Mouse (Mus musculus): ENCODE measurements around the gene Dysf. TPM values are rescaled to one million over a fixed set of nuclear protein-coding genes. Genes with fewer than 3 reads are reported as not detected.
A peak's percentile ranks its signal among the peaks of the same experiment; 100 is the strongest.

Gene Dysf
- total and polyA plus RNA-seq, 2 experiments from 2014 or later: 1.4 to 1.7 TPM

DNA sequence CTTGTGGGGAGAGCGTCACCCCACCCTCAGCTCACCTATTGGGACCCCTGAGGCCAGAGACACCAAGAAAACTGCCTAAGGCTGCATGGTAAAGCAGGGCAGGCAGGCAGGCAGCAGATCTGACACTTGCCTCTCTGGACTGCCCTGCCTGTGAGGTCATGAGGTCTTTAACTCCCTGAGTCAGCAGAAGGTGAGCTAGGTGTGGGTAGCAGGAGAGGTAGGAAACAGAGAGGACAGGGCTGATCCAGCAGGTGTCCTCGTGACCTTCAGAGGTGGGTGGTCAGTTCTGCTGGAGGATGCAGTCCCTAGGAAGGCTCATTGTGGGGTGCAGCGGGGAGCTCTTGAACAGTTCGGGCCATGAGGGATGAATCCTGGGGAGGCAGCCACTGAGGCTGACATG is 219.8 kb downstream of the Dysf start:
- no peak for TF ChIP-seq CTCF (IDR thresholded peaks at IDR 0.05)
- Histone ChIP-seq H3K27ac (ENCODE audit: low read depth, low read length) (no peak overlapping the region), H3K36me3 (ENCODE audit: insufficient read depth, low read length) (no peaks in the 10 kb centered on the region), H3K4me1 (ENCODE audit: insufficient read depth, low read length) (no peaks in the 10 kb centered on the region), H3K9ac (replicated peaks; ENCODE audit: low read length, poor library complexity, severe bottlenecking) (no peak overlapping the region), H3K27me3 (ENCODE audit: insufficient read depth, low read length) (no peaks in the 10 kb centered on the region), H3K4me3 (ENCODE audit: low read depth, low read length) (no peak overlapping the region), H3K9me3 (ENCODE audit: low read length) (no peaks in the 10 kb centered on the region), H3K4me2 (ENCODE audit: low read depth, low read length, poor library complexity, severe bottlenecking) (no peak overlapping the region)
- 89% methylated on average over 4 of the region's 4 CpGs for WGBS
- DNase-seq (ENCODE audit: low spot score) (no peak), ATAC-seq (ENCODE audit: low FRiP score) (no peak)

DNA sequence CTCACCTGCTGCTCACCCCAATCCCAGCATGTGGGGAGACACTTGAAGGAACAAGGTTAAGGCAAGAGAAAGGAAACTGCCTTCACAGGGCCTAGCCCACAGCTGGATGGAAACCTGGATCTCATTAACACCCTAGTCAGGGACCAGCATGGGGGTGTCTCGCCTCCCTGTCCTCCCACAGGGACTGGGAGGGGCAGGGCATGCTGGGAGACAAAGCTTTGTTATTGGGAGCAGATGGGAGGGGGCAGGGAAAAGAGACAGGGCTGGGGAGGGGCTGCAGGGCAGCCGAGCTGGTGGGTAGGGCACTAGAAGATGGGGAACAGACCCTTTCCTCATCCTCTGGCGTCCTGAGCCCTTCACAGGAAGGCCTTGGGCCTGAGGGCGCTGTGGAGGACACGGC is 220.4 kb downstream of the Dysf start:
- ATAC-seq (ENCODE audit: low FRiP score): no peak
- H3K36me3 ChIP-seq (ENCODE audit: insufficient read depth, low read length): no peaks in the 10 kb centered on the region
- WGBS: 31% methylated on average over 5 of the region's 5 CpGs
- no peak overlapping the region for H3K4me3 ChIP-seq (ENCODE audit: low read depth, low read length)
- no peak overlapping the region for H3K4me2 ChIP-seq (ENCODE audit: low read depth, low read length, poor library complexity, severe bottlenecking)
- H3K9me3 ChIP-seq (ENCODE audit: low read length): no peaks in the 10 kb centered on the region
- no peaks in the 10 kb centered on the region for H3K4me1 ChIP-seq (ENCODE audit: insufficient read depth, low read length)
- no peaks in the 10 kb centered on the region for H3K27me3 ChIP-seq (ENCODE audit: insufficient read depth, low read length)
- no peak for TF ChIP-seq CTCF (IDR thresholded peaks at IDR 0.05)
- no peak overlapping the region for H3K27ac ChIP-seq (ENCODE audit: low read depth, low read length)
- no peak overlapping the region for H3K9ac ChIP-seq (replicated peaks; ENCODE audit: low read length, poor library complexity, severe bottlenecking)
- no peak for DNase-seq (ENCODE audit: low spot score)

DNA sequence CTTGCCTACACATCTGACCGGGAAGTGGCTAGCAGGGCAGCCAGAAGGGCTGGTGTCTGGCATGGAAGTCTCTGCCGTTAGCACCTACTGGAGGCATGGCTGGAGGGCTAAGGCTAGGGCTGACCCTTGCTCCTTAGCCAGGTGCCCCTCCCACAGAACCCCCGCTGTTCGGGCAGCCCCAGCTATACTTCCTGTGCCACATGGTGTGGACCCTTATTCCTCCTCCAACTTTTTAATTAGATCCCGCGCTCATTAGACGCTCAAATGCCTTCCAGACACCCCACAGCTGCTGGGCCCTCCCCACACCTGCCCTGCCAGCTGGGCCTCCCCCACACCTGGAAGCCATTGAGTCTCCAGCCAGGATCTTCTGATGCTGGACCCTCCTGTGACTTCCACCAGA is 221.3 kb downstream of the Dysf start:
- no peak for ATAC-seq (ENCODE audit: low FRiP score)
- 73% methylated on average over 7 of the region's 7 CpGs for WGBS
- no peaks in the 10 kb centered on the region for H3K9me3 ChIP-seq (ENCODE audit: low read length)

DNA sequence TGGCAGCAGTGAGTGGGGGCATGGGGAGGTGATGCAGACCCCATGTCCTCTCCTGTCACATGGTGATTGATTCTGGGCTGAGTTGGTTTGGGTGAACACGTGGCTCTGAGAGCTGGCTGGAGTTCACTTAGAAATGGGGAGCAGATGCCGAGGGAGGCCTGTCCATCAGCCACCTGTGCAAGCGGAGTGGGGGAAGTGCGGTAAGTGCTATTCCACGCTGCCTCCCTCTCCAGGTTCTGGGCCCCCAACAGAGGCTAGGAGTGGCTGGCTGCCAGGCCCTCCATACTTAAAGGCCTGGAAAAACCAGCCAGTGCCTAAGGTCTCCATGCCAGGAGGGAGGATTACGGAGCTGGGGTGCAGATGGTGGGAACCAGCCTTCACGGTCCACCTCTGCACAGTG is 222.7 kb downstream of the Dysf start:
- no peaks in the 10 kb centered on the region for H3K9me3 ChIP-seq (ENCODE audit: low read length)
- H3K4me2 ChIP-seq (ENCODE audit: low read depth, low read length, poor library complexity, severe bottlenecking): no peak overlapping the region
- H3K36me3 ChIP-seq (ENCODE audit: insufficient read depth, low read length): no peaks in the 10 kb centered on the region
- no peak overlapping the region for H3K4me3 ChIP-seq (ENCODE audit: low read depth, low read length)
- TF ChIP-seq CTCF (IDR thresholded peaks at IDR 0.05): no peak
- H3K9ac ChIP-seq (replicated peaks; ENCODE audit: low read length, poor library complexity, severe bottlenecking): no peak overlapping the region
- DNase-seq (ENCODE audit: low spot score) (peak; percentile 33), ATAC-seq (ENCODE audit: low FRiP score) (no peak)
- no peaks in the 10 kb centered on the region for H3K27me3 ChIP-seq (ENCODE audit: insufficient read depth, low read length)
- H3K27ac ChIP-seq (ENCODE audit: low read depth, low read length): no peak overlapping the region
- WGBS: 66% methylated on average over 7 of the region's 7 CpGs
- no peaks in the 10 kb centered on the region for H3K4me1 ChIP-seq (ENCODE audit: insufficient read depth, low read length)

More for the DNA sequence above, 221.3 kb downstream of the Dysf start:
- Histone ChIP-seq H3K9ac (replicated peaks; ENCODE audit: low read length, poor library complexity, severe bottlenecking) (no peak overlapping the region), H3K27me3 (ENCODE audit: insufficient read depth, low read length) (no peaks in the 10 kb centered on the region), H3K4me3 (ENCODE audit: low read depth, low read length) (no peak overlapping the region), H3K4me1 (ENCODE audit: insufficient read depth, low read length) (no peaks in the 10 kb centered on the region), H3K36me3 (ENCODE audit: insufficient read depth, low read length) (no peaks in the 10 kb centered on the region), H3K27ac (ENCODE audit: low read depth, low read length) (no peak overlapping the region), H3K4me2 (ENCODE audit: low read depth, low read length, poor library complexity, severe bottlenecking) (no peak overlapping the region)
- DNase-seq (ENCODE audit: low spot score): no peak
- no peak for TF ChIP-seq CTCF (IDR thresholded peaks at IDR 0.05)

DNA sequence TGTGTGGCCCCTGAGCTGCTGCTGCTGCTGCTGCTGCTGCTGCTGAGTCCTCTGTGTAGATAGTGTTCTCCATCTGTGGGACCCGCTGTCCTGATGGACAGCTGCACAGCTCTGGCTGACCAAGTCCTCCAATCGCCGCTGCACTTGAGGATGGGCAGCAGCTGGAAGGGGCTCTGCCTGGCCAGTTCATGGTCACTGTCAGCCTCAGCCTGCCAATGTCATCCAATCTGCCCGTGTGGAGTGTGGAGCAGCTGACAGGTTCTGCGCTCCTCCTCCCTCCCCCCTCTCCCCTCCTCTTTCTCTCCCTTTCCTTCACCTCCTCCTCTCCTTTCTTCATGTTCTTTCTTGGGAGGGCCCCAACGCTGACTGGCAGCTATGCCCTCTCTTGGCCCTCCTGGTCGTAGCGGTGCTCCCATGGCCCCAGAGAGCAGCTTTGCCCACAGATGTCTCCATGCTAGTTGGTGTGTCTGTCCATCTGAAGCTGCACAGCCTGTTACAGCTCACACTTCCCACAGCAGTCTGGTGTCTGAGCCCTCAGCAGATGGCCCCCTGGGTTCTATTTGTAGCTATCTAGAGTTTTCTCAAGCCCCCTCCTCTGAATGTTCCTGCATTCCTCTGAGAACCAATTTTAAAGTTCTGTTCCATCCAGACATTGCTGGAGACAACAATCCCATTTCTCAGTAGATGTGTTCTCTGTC is 223.8 kb downstream of the Dysf start:
- H3K4me1 ChIP-seq (ENCODE audit: insufficient read depth, low read length): no peaks in the 10 kb centered on the region
- no peak for TF ChIP-seq CTCF (IDR thresholded peaks at IDR 0.05)
- H3K4me3 ChIP-seq (ENCODE audit: low read depth, low read length): no peak overlapping the region
- no peaks in the 10 kb centered on the region for H3K9me3 ChIP-seq (ENCODE audit: low read length)
- H3K27ac ChIP-seq (ENCODE audit: low read depth, low read length): no peak overlapping the region
- H3K27me3 ChIP-seq (ENCODE audit: insufficient read depth, low read length): no peaks in the 10 kb centered on the region
- H3K36me3 ChIP-seq (ENCODE audit: insufficient read depth, low read length): no peaks in the 10 kb centered on the region
- WGBS: 68% methylated on average over 8 of the region's 8 CpGs
- H3K4me2 ChIP-seq (ENCODE audit: low read depth, low read length, poor library complexity, severe bottlenecking): no peak overlapping the region
- no peak overlapping the region for H3K9ac ChIP-seq (replicated peaks; ENCODE audit: low read length, poor library complexity, severe bottlenecking)
- ATAC-seq (ENCODE audit: low FRiP score): no peak
- peak; percentile 10 for DNase-seq (ENCODE audit: low spot score)

DNA sequence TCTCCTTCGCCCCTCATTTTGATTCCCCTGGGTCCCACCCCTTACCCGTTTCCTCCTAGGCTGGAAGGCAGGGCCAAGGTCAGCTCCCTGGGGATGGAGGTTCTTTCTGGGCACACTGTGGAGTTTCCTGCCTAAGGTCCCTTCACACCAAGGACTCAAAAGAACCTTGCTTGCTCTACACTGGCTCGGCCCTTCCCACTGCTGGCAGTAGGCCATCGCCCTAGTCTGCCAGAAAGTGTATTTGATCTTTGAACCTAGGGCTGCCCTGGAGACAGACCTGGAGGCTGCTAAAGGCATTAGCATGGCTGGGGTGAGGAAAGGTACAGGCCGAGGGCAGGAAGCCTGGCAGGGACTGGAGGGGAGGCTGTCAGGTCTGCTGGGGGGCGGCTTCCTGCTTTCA is 225.4 kb downstream of the Dysf start:
- no peak overlapping the region for H3K4me2 ChIP-seq (ENCODE audit: low read depth, low read length, poor library complexity, severe bottlenecking)
- no peaks in the 10 kb centered on the region for H3K9me3 ChIP-seq (ENCODE audit: low read length)
- no peak overlapping the region for H3K27ac ChIP-seq (ENCODE audit: low read depth, low read length)
- no peaks in the 10 kb centered on the region for H3K27me3 ChIP-seq (ENCODE audit: insufficient read depth, low read length)
- TF ChIP-seq CTCF (IDR thresholded peaks at IDR 0.05): no peak
- 72% methylated on average over 6 of the region's 6 CpGs for WGBS
- no peak for ATAC-seq (ENCODE audit: low FRiP score)
- no peak overlapping the region for H3K4me3 ChIP-seq (ENCODE audit: low read depth, low read length)
- H3K9ac ChIP-seq (replicated peaks; ENCODE audit: low read length, poor library complexity, severe bottlenecking): no peak overlapping the region
- H3K4me1 ChIP-seq (ENCODE audit: insufficient read depth, low read length): no peaks in the 10 kb centered on the region
- no peaks in the 10 kb centered on the region for H3K36me3 ChIP-seq (ENCODE audit: insufficient read depth, low read length)
- no peak for DNase-seq (ENCODE audit: low spot score)
